Mouse (Mus musculus): ENCODE data around the gene Tulp1. TPM values are rescaled to one million over a fixed set of nuclear protein-coding genes. Genes with fewer than 3 reads are reported as not detected.
A peak's percentile ranks its signal among the peaks of the same experiment; 100 is the strongest.

Gene Tulp1
- polyA plus RNA-seq, 1 experiment from 2014 or later = 1.6 TPM

DNA sequence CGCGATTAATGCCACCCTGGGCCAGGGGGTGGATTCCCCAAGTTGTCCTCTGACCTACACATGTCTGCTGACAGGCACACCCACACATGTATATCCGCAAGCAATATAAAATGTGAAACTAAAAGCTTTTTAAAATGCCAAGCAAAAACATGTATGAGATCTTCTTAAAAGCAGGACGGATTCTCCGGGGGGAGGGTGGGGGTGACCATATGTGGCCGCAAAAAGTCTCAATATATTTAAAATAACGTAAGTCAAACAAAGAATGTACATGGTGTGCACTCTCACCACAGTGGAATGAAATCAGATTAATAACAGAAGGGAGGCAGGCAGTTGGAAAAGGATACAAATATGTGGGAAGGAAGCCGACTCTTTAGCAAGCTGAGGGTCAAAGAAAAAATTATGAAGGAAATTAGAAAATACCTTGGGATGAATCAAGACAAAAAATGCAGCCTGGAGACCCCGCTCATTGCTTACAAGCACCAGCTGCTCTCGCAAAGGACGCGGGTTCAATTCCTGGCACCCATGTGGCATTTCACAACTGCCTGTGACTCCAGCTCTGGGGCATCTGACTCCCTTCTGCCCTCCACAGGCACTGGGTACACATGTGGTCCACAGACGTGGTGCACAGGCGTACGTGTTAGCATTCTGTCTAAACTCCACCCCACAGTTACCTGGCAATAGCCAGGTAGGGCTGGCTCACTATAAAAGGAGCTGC, 29.2 kb upstream of the Tulp1 start:
- ATAC-seq = no peak
- Histone ChIP-seq H3K4me1 (ENCODE audit: control insufficient read depth, insufficient read depth, low read depth, low read length) (no peaks in the 10 kb centered on the region; the same call in 1 of the 2 replicates), H3K4me3 (ENCODE audit: low read length) (no peak overlapping the region), H3K9me3 (ENCODE audit: control insufficient read depth, low read length) (no peaks in the 10 kb centered on the region), H3K9ac (ENCODE audit: low read depth, low read length) (no peak overlapping the region), H3K27ac (ENCODE audit: low read depth, low read length) (no peak overlapping the region), H3K27me3 (replicated peaks; ENCODE audit: control insufficient read depth, insufficient read depth, low read length) (no peaks in the 10 kb centered on the region), H3K4me2 (ENCODE audit: low read length) (no peak overlapping the region), H3K36me3 (ENCODE audit: control insufficient read depth, insufficient read depth, low read length) (peaks cover 2% of the 10 kb centered on the region; the same call in 1 of the 2 replicates)
- WGBS = 84% methylated on average over 15 of the region's 15 CpGs

DNA sequence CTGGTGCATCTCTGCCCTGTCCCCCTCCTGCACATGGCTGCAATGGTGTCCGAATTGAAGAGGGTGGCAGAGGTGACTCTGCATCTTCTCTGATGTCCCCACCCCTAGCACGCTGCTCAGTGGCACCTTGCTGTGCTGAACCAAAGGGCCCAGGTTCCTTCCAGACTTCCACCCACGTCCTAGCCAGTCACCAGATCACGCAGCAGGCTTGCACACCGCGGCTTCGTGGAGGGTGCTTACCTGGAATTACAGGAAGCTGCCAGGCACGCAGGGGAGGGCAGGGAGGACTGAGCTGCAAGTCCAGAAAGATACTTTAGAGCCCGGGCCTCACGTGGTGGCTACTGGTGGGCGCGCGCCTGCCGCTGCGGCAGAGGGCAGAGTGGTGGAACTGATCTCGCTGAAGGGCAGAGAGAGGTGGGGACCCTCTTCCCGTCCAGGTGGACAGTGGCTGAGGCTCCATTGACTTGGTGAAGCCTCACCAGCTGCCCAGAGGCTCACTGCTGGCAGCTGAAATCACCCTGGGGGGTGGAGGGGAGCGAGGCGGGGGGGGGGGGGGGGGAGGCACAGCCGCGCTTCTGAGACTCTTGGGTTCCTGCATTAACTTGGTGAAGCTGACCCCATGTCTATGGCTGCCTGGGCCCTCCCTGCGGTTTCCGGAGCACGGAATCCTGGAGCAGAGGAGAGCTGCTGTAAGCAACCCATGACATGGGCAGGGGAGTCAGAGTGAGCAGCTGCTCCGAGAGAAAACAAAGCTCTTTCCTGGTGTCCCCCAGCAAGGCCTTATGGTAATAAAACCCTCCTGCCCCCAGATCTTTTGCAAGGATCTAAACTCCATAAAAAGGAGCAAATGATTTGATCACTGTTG, 26.8 kb upstream of the Tulp1 start:
- Histone ChIP-seq H3K36me3 (ENCODE audit: control insufficient read depth, insufficient read depth, low read length) (no peaks in the 10 kb centered on the region), H3K9me3 (ENCODE audit: control insufficient read depth, low read length) (no peaks in the 10 kb centered on the region), H3K27ac (ENCODE audit: low read depth, low read length) (no peak overlapping the region), H3K9ac (ENCODE audit: low read depth, low read length) (no peak overlapping the region), H3K4me1 (ENCODE audit: control insufficient read depth, insufficient read depth, low read depth, low read length) (no peaks in the 10 kb centered on the region; the same call in 1 of the 2 replicates), H3K27me3 (replicated peaks; ENCODE audit: control insufficient read depth, insufficient read depth, low read length) (peaks cover 3% of the 10 kb centered on the region; the same call in 1 of the 2 replicates), H3K4me3 (ENCODE audit: low read length) (no peak overlapping the region), H3K4me2 (ENCODE audit: low read length) (no peak overlapping the region; the same call in 1 of the 2 replicates)
- no peak for ATAC-seq
- 13% methylated on average over 23 of the region's 25 CpGs for WGBS

DNA sequence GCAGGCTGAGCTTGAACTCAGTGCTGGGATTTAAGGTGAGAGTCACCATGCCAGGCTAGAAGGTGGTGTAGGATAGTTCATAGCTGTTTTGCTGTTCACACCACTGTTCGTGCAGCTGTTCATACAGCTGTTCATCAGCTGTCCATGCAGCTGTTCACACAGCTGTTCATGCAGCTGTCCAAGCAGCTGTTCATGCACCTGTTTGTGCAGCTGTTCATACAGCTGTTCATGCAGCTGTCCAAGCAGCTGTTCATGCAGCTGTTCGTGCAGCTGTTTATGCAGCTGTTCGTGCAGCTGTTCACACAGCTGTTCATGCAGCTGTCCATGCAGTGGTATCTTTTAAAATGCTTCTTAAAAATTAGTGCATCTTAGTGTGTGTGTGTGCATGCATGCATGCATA, 23.5 kb upstream of the Tulp1 start:
- 90% methylated on average over 3 of the region's 3 CpGs for WGBS
- Histone ChIP-seq H3K9me3 (ENCODE audit: control insufficient read depth, low read length) (no peaks in the 10 kb centered on the region), H3K27me3 (replicated peaks; ENCODE audit: control insufficient read depth, insufficient read depth, low read length) (peaks cover 3% of the 10 kb centered on the region; the same call in 1 of the 2 replicates), H3K4me1 (ENCODE audit: control insufficient read depth, insufficient read depth, low read depth, low read length) (no peaks in the 10 kb centered on the region; the same call in 1 of the 2 replicates), H3K4me2 (ENCODE audit: low read length) (no peak overlapping the region), H3K9ac (ENCODE audit: low read depth, low read length) (no peak overlapping the region), H3K36me3 (ENCODE audit: control insufficient read depth, insufficient read depth, low read length) (no peaks in the 10 kb centered on the region), H3K4me3 (ENCODE audit: low read length) (no peak overlapping the region), H3K27ac (ENCODE audit: low read depth, low read length) (no peak overlapping the region)
- ATAC-seq = no peak

DNA sequence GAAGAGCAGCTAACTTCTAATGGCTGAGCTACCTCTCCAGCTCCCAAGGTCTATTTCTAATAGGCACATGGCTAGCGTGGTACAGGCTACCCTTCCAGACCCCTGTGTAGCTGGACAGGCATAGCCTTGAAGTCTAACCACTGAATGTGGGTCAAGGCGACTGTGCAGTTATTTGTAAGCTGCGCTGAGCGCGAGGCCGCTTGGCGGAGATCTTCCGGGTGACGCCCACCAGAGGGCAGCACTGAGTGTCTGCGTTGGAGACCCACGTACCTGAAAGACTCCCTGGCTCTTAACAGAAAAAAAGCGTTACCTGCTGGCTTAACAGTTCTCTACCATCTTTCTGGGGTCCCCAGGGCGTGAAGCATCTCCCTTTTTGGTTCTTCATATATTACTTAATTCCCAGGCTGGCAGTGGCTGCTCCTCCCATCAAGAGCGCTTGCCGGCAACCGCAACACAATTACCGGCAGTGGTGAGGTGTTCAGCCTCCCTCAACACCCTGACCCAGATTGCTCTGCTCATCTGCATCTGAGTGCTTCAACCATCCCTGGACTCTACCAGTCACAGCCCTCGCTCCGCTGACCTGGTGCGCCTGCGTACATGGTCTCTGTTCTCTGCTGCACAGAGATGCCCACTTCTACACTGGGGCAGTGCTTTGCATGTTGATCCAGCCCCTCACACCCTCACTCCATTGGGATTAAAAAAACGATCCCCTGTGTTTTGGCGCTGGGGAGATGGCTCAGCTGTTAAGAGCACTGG, 21.3 kb upstream of the Tulp1 start:
- peak; percentile 80 for ATAC-seq
- Histone ChIP-seq H3K9ac (ENCODE audit: low read depth, low read length) (peak overlapping the region; percentile 2), H3K27ac (ENCODE audit: low read depth, low read length) (no peak overlapping the region; the same call in 1 of the 2 replicates), H3K9me3 (ENCODE audit: control insufficient read depth, low read length) (no peaks in the 10 kb centered on the region), H3K4me2 (ENCODE audit: low read length) (peak overlapping the region; percentile 62), H3K4me1 (ENCODE audit: control insufficient read depth, insufficient read depth, low read depth, low read length) (no peaks in the 10 kb centered on the region), H3K4me3 (ENCODE audit: low read length) (peak overlapping the region; percentile 24), H3K27me3 (replicated peaks; ENCODE audit: control insufficient read depth, insufficient read depth, low read length) (peaks cover 3% of the 10 kb centered on the region; the same call in 1 of the 2 replicates), H3K36me3 (ENCODE audit: control insufficient read depth, insufficient read depth, low read length) (no peaks in the 10 kb centered on the region)
- whole genome bisulfite sequencing = 5% methylated on average over 23 of the region's 23 CpGs

DNA sequence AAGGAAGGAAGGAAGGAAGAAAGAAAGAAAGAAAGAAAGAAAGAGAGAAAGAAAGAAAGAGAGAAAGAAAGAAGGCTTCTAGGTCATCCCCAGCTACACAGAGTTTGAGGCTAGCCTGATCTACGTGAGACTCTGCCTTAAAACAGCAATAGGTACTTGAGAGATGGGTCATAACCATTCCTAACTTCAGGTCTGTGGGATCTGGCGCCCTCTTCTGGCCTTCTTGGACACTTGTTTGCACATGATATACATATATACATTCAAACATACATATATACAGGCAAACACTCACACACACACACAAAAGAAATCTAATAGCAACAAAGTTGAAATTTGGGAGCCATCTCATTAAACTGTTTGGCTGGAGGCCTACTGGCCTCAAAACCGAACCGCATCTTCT, 19.3 kb upstream of the Tulp1 start:
- Histone ChIP-seq H3K27ac (ENCODE audit: low read depth, low read length) (no peak overlapping the region), H3K4me1 (ENCODE audit: control insufficient read depth, insufficient read depth, low read depth, low read length) (no peaks in the 10 kb centered on the region), H3K9ac (ENCODE audit: low read depth, low read length) (no peak overlapping the region), H3K9me3 (ENCODE audit: control insufficient read depth, low read length) (no peaks in the 10 kb centered on the region), H3K4me3 (ENCODE audit: low read length) (no peak overlapping the region), H3K36me3 (ENCODE audit: control insufficient read depth, insufficient read depth, low read length) (no peaks in the 10 kb centered on the region), H3K4me2 (ENCODE audit: low read length) (no peak overlapping the region), H3K27me3 (replicated peaks; ENCODE audit: control insufficient read depth, insufficient read depth, low read length) (peaks cover 3% of the 10 kb centered on the region; the same call in 1 of the 2 replicates)
- no peak for ATAC-seq
- 69% methylated on average over 4 of the region's 4 CpGs for WGBS

DNA sequence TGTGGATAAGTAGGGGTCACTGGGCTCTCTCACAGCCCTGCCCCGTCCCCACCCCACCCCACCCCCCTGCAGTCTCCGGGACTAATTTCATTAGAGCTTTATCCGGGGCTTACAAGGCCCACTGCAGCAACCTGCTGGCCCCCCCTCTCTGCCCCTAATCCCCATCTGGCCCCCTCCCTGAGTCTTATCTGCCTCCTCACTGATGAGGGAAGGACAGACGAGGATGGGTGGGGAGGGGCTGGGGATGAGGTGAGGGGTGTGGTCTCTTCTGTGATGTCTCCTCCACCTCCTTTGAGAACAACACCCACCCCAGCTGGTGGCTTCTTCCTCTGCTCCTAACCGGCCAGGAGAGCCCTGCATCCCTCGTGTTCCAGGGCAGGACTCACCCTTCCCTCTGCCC, 15.2 kb upstream of the Tulp1 start:
- no peak for ATAC-seq
- WGBS = 9% methylated on average over 6 of the region's 6 CpGs
- H3K27ac ChIP-seq (ENCODE audit: low read depth, low read length) = no peak overlapping the region
- H3K4me1 ChIP-seq (ENCODE audit: control insufficient read depth, insufficient read depth, low read depth, low read length) = no peaks in the 10 kb centered on the region
- no peak overlapping the region for H3K4me2 ChIP-seq (ENCODE audit: low read length)
- H3K27me3 ChIP-seq (replicated peaks; ENCODE audit: control insufficient read depth, insufficient read depth, low read length) = peaks cover 6% of the 10 kb centered on the region
- H3K9ac ChIP-seq (ENCODE audit: low read depth, low read length) = no peak overlapping the region
- H3K4me3 ChIP-seq (ENCODE audit: low read length) = no peak overlapping the region
- H3K36me3 ChIP-seq (ENCODE audit: control insufficient read depth, insufficient read depth, low read length) = no peaks in the 10 kb centered on the region
- no peaks in the 10 kb centered on the region for H3K9me3 ChIP-seq (ENCODE audit: control insufficient read depth, low read length)

DNA sequence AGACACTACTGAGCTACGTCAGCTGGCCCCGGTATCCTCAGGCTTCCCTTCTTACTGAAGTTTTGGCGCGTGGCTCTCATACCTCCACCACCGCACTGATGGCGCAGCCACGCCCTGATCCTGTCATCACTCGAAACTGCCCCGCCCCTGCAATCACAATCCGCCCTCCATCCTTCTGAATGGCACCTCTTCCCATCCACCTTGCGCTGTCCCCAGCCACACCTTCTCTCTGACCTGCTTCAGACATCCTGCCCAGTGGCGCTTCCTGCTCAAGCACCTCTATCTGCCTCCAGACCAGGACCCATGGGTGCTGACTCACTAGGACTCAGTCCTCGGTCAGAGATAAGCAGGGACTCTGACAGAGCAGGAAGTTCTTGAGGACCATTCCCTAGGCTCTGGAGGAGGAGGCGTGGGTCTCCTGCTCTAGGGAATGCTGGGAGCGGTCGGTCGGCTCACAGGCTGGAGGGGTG, 10.6 kb upstream of the Tulp1 start:
- H3K9me3 ChIP-seq (ENCODE audit: control insufficient read depth, low read length) = no peaks in the 10 kb centered on the region
- H3K4me3 ChIP-seq (ENCODE audit: low read length) = no peak overlapping the region
- no peak overlapping the region for H3K27ac ChIP-seq (ENCODE audit: low read depth, low read length)
- peaks cover 18% of the 10 kb centered on the region for H3K27me3 ChIP-seq (replicated peaks; ENCODE audit: control insufficient read depth, insufficient read depth, low read length)
- no peak overlapping the region for H3K9ac ChIP-seq (ENCODE audit: low read depth, low read length)
- WGBS = 21% methylated on average over 17 of the region's 17 CpGs
- ATAC-seq = no peak
- H3K36me3 ChIP-seq (ENCODE audit: control insufficient read depth, insufficient read depth, low read length) = no peaks in the 10 kb centered on the region
- H3K4me1 ChIP-seq (ENCODE audit: control insufficient read depth, insufficient read depth, low read depth, low read length) = no peaks in the 10 kb centered on the region; the same call in 1 of the 2 replicates
- H3K4me2 ChIP-seq (ENCODE audit: low read length) = no peak overlapping the region

DNA sequence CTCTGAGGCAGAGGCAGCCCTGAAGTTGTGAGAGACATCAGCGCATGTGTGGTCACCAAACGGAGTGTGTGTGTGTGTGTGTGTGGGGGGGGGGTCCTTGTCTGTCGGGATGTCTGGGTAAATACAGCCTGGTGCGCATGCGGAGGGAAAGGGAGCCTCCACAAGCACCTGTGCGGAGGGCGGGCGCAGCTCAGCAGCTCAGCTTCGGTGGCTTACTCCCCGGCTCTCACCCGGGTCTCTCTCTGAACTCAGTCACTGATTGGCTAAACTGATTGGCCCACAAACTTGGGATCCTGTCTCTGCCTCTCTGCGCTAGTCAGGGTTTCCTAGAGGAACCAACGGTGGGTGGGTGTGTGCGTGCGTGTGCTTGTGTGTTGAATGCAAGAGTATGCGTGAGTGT, 9.5 kb upstream of the Tulp1 start:
- Histone ChIP-seq H3K4me2 (ENCODE audit: low read length) (peak overlapping the region; percentile 23; the same call in 1 of the 2 replicates), H3K27ac (ENCODE audit: low read depth, low read length) (no peak overlapping the region), H3K36me3 (ENCODE audit: control insufficient read depth, insufficient read depth, low read length) (no peaks in the 10 kb centered on the region), H3K4me3 (ENCODE audit: low read length) (no peak overlapping the region), H3K9ac (ENCODE audit: low read depth, low read length) (no peak overlapping the region), H3K4me1 (ENCODE audit: control insufficient read depth, insufficient read depth, low read depth, low read length) (no peaks in the 10 kb centered on the region; the same call in 1 of the 2 replicates), H3K9me3 (ENCODE audit: control insufficient read depth, low read length) (no peaks in the 10 kb centered on the region), H3K27me3 (replicated peaks; ENCODE audit: control insufficient read depth, insufficient read depth, low read length) (peaks cover 18% of the 10 kb centered on the region)
- 16% methylated on average over 16 of the region's 16 CpGs for WGBS
- no peak for ATAC-seq
